Mouse (Mus musculus) lung, postnatal 0 days (tissue): Measurements from ENCODE around the gene Cd3d.

Experiments
- CTCF ChIP-seq: IDR thresholded peaks from 2 replicates; pipeline ENCODE4 v1.5.1; 2016; ENCODE audit warnings: antibody characterized with exemption, mild to moderate bottlenecking
- EP300 ChIP-seq: IDR thresholded peaks from 2 replicates; pipeline ENCODE4 v1.6.1; 2016; ENCODE audit warnings: antibody characterized with exemption, mild to moderate bottlenecking, control low read depth

DNA sequence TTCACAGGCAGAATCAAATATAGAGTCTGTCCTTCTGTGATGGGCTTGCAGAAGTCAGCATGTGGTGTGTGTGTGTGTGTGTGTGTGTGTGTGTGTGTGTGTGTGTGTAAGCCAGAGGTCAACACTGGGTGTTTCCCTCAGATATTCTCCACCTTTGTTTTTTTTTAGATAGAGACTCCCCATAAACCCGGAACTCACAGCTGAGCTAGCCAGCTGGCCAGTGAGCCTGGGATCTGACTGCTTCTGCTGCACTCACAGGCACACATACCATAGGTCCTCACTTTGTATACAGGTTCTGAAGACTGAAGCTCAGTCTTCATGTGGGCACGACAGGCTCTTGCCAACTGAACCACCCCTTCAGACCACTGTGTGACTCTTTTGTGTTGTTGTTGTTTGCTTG is 50.7 kb downstream of the Cd3d start:
- TF ChIP-seq CTCF, result no peak
- TF ChIP-seq EP300, result no peak
